Mouse (Mus musculus): ENCODE data around the gene Ndufa11.

The Ndufa11 gene

GRCm38 (mm10) chr17:56717363-56718058 is at the start of gene Ndufa11, which contains the start of gene Vmac:
Gene Ndufa11 (plus strand): TSS chr17:56717767.
Gene Vmac (minus strand): TSS chr17:56718022.
- peak; percentile 93 to 94 for DNase-seq

GRCm38 (mm10) chr17:56668384-56669144 is 49.0 kb upstream of the Ndufa11 start:
- DNase-seq = peak; percentile 92 to 93

GRCm38 (mm10) chr17:56669766-56670165 is 47.8 kb upstream of the Ndufa11 start:
- no peak for DNase-seq

GRCm38 (mm10) chr17:56672941-56673646 is 44.5 kb upstream of the Ndufa11 start, which contains the start of gene Ranbp3:
Gene Ranbp3 (plus strand): TSS chr17:56673294.
- peak; percentile 98 for DNase-seq

- peak in 1 of 2 experiments; percentile 35 for DNase-seq
These were observed 43.7 kb upstream of the Ndufa11 start for GRCm38 (mm10) chr17:56673647-56674416.

- DNase-seq = no peak
These were observed 35.8 kb upstream of the Ndufa11 start for GRCm38 (mm10) chr17:56681791-56682190.

- no peak for DNase-seq
These were observed 34.7 kb upstream of the Ndufa11 start for GRCm38 (mm10) chr17:56682880-56683279.

- no peak for DNase-seq
These were observed 33.9 kb upstream of the Ndufa11 start for GRCm38 (mm10) chr17:56683546-56684140.

- DNase-seq = no peak
These were observed 32.9 kb upstream of the Ndufa11 start for GRCm38 (mm10) chr17:56684649-56685048.

- no peak for DNase-seq
These were observed 30.8 kb upstream of the Ndufa11 start for GRCm38 (mm10) chr17:56686801-56687200.

- DNase-seq = no peak
These were observed 29.5 kb upstream of the Ndufa11 start for GRCm38 (mm10) chr17:56688045-56688444.

GRCm38 (mm10) chr17:56688689-56689088 is 28.9 kb upstream of the Ndufa11 start:
- no peak for DNase-seq

- no peak for DNase-seq
These were observed 24.2 kb upstream of the Ndufa11 start for GRCm38 (mm10) chr17:56693395-56693794.

- no peak for DNase-seq
These were observed 23.7 kb upstream of the Ndufa11 start for GRCm38 (mm10) chr17:56693851-56694310.

GRCm38 (mm10) chr17:56700451-56700850 is 17.1 kb upstream of the Ndufa11 start:
- DNase-seq = no peak

- no peak for DNase-seq
These were observed 14.5 kb upstream of the Ndufa11 start for GRCm38 (mm10) chr17:56703038-56703437.

- no peak for DNase-seq
These were observed 11.1 kb upstream of the Ndufa11 start for GRCm38 (mm10) chr17:56706515-56706914.

- DNase-seq = no peak
These were observed 8.9 kb upstream of the Ndufa11 start for GRCm38 (mm10) chr17:56708692-56709091.

- DNase-seq = no peak
These were observed 7.9 kb upstream of the Ndufa11 start for GRCm38 (mm10) chr17:56709708-56710107.

- DNase-seq = no peak
These were observed 2.2 kb upstream of the Ndufa11 start for GRCm38 (mm10) chr17:56715360-56715759.

- no peak for DNase-seq
These were observed 1.5 kb upstream of the Ndufa11 start for GRCm38 (mm10) chr17:56715914-56716654.

Measured in B cell, adult 2 months (primary cell).